Mouse (Mus musculus): Measurements from ENCODE around the gene Mrpl54.

The Mrpl54 gene

DNA sequence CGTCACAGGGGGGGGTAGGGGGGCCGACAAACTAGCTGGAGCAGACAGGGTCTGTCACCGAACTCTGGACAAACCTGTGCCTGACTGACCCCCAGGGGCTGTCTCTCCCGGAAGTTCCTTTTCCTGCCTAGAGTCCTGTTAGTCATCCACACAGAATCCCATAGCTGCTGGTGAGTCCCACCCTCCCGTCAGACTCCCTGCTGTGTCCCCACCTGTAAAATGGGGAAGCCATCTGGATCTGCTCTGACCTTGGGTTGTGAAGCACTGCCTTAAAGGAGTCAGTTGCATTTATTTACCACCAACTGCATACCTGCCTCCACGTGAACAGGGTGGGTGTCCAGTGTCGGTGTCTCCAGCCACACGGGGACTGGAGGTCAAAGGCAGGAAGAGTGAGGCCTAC is 27.7 kb upstream of the Mrpl54 start:
- DNase-seq (ENCODE audit: low read depth) = no peak

- no peak for DNase-seq (ENCODE audit: low read depth)
Measured at GRCm38 (mm10) chr10:81293334-81294030, 26.7 kb upstream of the Mrpl54 start.

DNA sequence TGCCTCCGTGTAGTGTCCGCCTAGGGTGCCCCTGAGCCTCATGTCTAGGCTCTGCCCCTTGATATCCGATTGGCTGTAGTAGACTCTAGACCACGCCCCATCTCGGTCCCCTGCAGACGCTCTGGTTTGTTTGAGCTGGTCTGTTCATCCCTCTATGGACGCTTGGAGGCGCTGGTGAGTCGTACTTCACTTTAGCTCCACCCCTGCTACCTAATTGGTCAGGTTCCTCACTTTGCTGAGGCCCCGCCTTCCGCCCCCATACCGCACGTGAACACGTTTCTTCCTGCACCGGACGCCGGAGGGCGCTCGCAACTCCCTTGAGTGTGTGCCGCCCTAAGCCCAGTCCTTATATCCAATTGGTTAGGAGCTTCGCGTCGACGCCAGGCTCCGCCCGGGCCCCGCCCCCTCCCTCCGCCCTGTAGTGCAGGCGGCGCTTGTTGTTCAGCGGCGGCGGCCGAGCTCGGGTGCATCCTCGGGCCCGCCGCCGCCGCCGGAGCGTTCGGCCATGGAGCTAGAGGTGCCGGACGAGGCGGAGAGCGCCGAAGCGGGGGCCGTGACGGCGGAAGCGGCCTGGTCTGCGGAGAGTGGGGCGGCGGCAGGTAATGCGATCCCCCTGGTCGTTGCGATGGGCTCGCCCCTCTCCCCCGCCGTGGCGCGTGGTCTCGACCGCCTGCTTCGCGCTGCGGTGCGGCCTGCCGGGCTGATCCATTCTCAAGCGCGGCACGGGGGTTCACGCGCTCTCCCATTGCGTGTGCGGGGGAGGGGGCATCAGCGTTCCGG is 26.0 kb upstream of the Mrpl54 start, which contains the start of gene Pip5k1c:
TSS of gene Pip5k1c (plus strand) at position 410 of the 780 bp plus-strand sequence.
- DNase-seq (ENCODE audit: low read depth) = peak; percentile 100

DNA sequence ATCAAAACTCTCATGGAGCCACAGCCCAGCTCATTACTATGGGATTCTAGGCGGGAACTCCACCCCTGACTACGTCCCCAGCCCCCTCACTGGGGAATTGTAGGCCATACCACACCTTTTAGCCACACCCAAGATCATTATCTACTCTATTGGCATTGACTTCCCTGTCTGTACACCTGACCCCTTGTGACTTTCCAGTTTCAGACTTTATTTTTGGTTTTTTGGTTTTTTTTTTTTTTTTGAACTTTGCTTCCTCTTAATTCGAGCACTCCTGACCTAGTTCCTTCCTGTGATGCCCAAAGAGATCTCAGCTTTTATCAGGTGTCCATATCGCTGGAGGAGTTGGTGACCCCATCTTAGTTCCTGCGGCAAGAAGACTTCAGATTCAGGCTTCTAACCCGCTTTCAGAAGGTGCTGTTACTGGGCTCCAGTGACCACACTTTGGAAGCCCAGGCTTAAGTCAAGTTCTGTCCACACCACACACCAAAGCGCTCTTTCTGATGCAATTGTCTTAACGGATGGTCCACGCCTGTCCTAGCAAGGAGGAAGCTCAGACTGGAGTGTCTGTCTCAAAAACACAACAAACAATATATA is 24.9 kb upstream of the Mrpl54 start, which contains the start of gene Tjp3:
TSS of gene Tjp3 (minus strand) at position 71 of the 594 bp plus-strand sequence.
- DNase-seq (ENCODE audit: low read depth) = no peak

DNA sequence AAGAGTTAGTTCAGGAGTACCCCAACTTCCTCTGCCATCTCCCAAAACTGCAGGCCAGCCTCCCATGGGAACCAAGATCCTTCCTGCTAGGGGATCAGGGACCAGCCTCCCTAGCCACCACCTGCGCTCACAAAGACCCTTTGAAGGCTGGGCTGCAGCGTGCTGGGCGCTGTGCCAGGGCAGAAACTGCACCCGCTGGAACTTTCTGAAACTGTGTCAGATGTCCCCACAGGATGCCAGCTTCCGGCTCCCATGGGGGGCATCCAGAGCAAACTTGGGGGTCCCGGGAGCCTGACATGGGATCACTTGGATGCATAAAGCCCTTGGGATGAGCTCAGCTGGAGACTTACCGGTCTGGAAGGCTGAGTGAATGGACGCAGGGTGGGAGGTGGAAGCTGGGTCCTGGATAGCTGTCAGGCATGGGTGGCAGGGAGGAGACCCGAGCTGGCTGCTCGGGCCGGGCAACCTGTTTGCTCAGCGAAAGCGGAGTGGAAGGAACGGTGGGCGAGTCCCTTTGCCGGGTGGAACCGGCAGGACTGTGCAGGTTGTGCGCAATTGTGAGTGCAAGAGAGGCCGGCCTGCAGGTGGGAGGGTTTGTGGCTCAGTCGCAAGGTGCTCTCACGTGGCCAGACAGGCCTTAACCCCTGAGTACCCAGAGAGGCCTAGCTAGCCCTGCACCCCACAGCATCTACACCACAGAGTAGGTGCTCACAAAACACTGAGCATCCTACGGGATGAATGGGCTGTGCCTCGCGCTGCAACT is 24.1 kb upstream of the Mrpl54 start:
- peak; percentile 50 for DNase-seq (ENCODE audit: low read depth)

DNA sequence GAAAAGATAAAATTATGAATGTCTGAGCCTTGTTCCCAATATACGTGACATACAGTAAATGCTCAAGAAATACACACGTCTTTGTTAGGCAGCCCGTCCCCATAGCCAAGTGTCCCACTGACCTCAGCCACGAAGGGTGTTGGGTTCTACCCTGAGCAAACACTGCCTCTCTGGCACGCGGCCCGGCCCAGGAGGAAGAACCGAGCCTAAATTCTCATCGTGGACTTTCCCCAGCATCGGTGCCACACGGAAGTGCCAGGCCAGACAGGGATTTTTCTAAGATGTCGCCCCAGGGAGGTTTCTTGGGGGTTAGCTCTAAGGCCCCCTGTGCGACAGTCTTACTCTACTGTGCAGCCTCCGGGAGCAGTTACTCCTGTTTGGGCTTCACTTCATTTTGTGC is 23.1 kb upstream of the Mrpl54 start:
- DNase-seq (ENCODE audit: low read depth) = no peak

DNA sequence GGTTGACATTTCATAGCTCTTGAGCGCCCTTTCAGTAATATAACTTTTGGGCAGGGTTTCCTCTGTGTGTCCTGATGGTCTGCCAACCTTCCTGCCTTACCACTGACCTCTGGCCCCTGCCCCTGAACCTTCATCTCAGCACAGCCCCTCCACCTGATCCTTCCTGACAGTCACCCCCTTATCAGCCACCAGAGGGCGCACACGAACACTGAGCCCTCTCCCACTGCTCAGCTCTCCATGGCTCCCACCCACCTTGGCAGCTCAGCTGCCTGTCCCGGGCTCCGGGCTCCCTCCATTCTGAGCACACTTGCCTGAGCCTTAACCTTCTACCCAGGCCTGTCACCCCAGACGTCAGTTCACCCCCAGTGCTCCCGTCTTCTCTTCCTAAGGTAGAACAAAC is 22.5 kb upstream of the Mrpl54 start:
- DNase-seq (ENCODE audit: low read depth) = peak; percentile 86

DNA sequence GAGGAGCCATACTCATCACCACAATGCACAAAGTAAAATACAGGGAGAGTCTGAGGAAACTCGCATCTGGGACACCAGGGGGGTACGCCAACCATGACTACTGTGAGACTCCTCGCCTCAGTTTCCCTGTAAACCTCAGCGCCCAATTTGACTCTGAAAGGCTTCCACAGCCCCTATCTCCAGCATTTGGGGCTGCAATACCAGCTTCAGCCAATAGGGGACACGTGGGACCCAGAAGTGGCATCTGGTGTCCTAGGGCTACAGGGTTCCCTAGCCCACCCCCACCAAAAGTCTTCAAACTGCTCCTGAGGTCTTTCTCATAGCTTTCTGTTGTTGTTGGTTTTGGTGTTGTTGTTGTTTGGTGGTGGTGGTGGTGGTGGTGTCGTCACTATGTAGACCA is 21.9 kb upstream of the Mrpl54 start:
- peak; percentile 63 for DNase-seq (ENCODE audit: low read depth)

DNA sequence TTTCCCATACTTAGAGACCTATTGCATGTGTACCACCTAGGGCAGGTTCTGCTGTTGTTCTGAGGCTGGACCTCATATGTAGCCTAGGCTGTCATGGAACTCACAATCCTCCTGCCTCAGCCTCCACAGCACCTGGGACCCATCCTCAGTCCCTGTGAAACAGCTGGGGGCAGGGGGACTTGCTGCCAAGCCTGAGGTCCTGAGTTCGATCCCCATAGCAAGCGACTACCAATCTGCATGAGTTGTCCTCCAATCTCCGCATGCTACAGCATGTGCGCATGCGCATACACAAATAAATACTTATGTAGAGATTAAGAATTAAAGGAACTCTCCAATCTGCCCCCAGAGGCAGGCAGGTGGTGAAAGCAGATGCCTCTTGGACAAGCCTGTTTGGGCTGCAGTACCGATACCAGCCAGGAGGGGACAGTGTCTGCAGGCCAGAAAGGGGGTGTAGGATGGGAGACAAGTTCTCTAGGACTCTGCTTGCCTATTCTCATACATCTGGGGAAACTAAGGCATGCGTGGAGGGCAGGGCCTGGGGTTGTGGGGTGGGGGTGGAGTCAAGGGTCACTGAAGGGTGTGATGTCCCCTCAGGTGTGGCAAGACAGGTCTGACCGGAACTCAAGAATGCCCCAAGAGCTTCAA is 20.9 kb upstream of the Mrpl54 start:
- peak; percentile 81 for DNase-seq (ENCODE audit: low read depth)

DNA sequence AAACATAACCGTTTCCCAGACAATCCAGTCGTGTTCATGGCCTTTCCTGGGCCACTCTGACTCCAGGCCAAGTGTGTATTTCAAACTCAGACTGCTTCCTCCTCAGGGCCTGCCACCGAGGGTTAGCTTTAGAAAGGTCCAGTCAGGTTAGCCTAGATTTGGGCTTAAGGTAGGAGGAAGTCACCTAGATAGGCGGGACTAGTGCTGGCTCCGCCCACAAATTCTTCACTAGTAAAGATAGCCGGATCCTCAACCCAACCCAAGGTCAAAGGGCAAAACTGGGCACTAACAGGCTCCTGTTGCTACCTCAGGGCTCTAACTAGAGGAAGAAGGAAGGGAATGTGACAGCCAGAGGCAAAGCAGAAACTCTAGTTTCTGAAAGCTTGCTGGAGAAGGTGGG is 19.9 kb upstream of the Mrpl54 start:
- DNase-seq (ENCODE audit: low read depth) = peak; percentile 49

GRCm38 (mm10) chr10:81285694-81286450 is 19.1 kb upstream of the Mrpl54 start:
- DNase-seq (ENCODE audit: low read depth) = peak; percentile 92

- DNase-seq (ENCODE audit: low read depth) = no peak
Measured at GRCm38 (mm10) chr10:81284719-81285118, 18.0 kb upstream of the Mrpl54 start.

DNA sequence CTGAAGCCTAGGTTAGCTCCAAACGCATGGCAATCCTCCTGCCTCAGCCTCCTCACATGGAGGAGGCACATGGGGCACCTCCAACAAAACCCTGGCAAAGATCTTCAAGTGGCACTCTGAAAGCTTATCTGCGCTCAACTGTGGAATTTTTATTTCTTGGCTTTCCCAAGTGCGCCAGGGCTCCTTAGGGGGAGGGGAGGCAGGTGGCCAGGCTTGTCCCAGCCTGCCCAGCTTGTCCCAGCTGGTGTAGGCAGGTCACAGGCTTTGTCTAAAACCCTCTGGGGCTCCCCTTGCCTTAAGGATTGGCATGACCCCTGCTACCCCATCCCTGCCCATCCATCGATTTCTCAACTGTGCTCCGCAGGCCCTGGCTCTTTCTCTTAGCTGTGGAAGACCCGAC is 17.5 kb upstream of the Mrpl54 start:
- DNase-seq (ENCODE audit: low read depth) = no peak

- no peak for DNase-seq (ENCODE audit: low read depth)
Measured at GRCm38 (mm10) chr10:81279496-81279895, 12.8 kb upstream of the Mrpl54 start.

DNA sequence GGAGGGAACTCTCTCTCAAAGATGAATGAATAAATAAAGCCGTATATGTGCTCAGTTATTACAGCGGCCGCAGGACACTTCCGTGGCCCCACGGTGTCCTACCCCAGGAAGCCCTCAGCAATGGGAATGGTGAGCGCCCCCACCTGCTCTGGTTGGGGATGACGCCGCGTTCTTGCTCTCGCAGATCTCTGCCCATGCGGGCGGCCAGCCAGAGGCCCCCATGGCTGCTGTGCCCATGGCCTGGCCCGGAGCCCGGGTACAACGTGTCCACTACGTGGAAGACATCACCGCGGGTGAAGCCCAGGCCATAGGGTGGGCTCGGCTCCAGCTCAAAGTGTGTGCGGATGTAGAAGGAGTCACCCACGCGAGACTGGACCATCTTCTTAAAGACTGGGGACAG is 10.9 kb upstream of the Mrpl54 start:
- no peak for DNase-seq (ENCODE audit: low read depth)

DNA sequence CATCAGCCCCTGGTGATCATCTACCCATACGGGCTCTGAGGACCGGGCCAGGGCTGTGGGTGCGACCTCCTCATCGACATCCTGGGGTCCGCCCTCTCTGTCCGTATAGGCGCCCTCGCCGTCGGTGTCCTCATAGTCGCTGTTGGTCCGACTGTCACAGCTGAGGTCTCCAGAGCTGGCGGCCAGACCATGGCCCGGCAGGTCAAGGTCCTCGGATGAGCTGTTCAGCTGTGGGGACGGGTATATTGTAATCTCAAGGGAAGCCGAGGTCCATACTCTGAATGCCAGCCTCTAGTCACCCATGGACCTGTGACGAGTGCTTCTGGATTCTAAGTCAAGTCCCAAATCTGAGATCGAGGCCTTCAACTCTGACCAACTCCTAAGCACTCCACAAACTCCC is 7.1 kb upstream of the Mrpl54 start:
- no peak for DNase-seq (ENCODE audit: low read depth)

DNA sequence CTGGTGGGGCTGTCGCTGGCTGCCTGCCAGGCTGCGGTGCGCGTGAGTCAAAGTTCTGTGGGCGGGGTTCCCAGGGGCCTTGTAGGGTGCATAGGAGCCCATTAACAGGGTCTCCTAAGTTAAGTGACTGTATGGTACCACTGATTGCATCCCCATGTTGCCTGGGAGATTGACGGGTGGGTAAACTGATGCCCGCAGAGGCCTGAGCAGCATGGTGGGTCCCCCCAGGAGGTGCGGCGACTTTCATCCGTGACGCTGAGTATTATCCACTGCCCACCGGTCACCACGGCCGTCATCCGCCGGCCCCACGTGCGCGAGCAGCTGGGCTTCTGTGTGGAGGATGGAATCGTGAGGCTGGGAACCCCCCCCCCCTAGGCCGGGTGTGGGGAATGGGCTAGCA is 5.6 kb upstream of the Mrpl54 start:
- no peak for DNase-seq (ENCODE audit: low read depth)

GRCm38 (mm10) chr10:81268643-81269412 is 2.1 kb upstream of the Mrpl54 start:
- DNase-seq (ENCODE audit: low read depth) = no peak

DNA sequence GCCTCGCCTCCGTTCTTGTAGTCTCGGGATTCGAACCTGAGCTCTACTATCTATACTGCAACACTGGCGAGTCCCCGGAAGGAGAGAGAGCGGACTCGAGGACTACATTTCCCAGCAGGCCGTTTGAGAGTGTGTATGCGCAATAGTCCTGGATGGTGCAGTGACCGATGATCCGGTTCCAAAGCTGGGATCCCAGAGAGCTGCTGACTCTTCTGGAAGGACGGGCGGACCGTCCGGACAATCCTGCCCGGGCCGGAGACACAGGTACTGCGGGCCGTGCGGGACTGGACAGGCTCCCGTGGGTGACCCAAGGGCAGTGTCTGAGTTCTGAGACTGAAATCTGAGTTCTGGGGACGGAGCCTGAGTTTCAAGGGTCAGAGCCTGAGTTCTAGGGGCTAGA is 1.3 kb upstream of the Mrpl54 start:
- DNase-seq (ENCODE audit: low read depth) = peak; percentile 81

- peak; percentile 26 for DNase-seq (ENCODE audit: low read depth)
Measured at GRCm38 (mm10) chr10:81265540-81265939, 1.2 kb downstream of the Mrpl54 start.

Data from naive thymus-derived CD4-positive, alpha-beta T cell, adult 2 months (primary cell).